Mouse (Mus musculus) fibroblast of lung, adult 2 months (primary cell): ENCODE measurements around the gene Mrps9.

Experiments used
- DNase-seq: peaks from one replicate; pipeline ENCODE4 v3.0.0-alpha.2; 2011; ENCODE audit warnings: low read depth

The Mrps9 gene

GRCm38 (mm10) chr1:42906696-42907095, 55.7 kb downstream of the Mrps9 start:
- no peak for DNase-seq

- DNase-seq = no peak
These were observed 56.1 kb downstream of the Mrps9 start for GRCm38 (mm10) chr1:42907153-42907552.

GRCm38 (mm10) chr1:42915062-42915461, 64.0 kb downstream of the Mrps9 start:
- DNase-seq = peak; percentile 4

- DNase-seq = no peak
These were observed 65.7 kb downstream of the Mrps9 start for GRCm38 (mm10) chr1:42916719-42917118.

- peak; percentile 9 for DNase-seq
These were observed 66.9 kb downstream of the Mrps9 start for GRCm38 (mm10) chr1:42917908-42918307.

- no peak for DNase-seq
These were observed 72.9 kb downstream of the Mrps9 start for GRCm38 (mm10) chr1:42923924-42924323.

- no peak for DNase-seq
These were observed 82.6 kb downstream of the Mrps9 start for GRCm38 (mm10) chr1:42933613-42934012.

GRCm38 (mm10) chr1:42948486-42948885, 97.5 kb downstream of the Mrps9 start:
- DNase-seq = no peak

GRCm38 (mm10) chr1:42952734-42953481, 101.9 kb downstream of the Mrps9 start, which contains the start of gene Gpr45:
Gene Gpr45, plus strand, starts transcription at chr1:42952872.
- DNase-seq = no peak

GRCm38 (mm10) chr1:42953482-42953822, 102.4 kb downstream of the Mrps9 start:
- no peak for DNase-seq
